Mouse (Mus musculus): Measurements from ENCODE around the gene Gm4498. TPM values are rescaled to one million over a fixed set of nuclear protein-coding genes. Genes with fewer than 3 reads are reported as not detected.

Gene Gm4498
- polyA plus RNA-seq (2014; fragmentation: Illumina TruSeq; extraction: RNeasy Lipid Tissue Mini Kit (QIAGEN cat#74804); ENCODE audit: low read depth, low replicate concordance), result not detected

GRCm38 (mm10) chr7:20233728-20234127 lies at the start of gene Gm4498:
Gm4498 (minus strand) TSS chr7:20233828.

DNA sequence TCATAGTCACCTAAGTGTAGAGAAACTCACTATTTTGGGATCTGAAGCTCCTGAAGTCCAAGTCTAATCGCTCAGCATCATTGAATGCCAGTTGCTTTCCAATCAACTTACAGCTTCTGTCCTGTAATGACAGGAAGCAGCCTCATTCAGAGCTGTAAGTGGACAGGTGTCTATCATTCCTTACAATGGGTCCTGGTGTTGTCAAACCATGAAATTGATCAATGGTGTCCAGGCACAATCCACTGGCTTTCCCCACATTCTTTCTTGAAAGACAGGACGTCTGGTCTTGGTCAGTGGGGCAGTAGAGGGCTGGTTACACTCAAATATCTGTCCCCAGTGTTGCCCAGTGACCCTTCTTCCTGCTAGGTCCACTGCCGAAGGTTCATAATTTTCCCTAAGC lies 29.1 kb upstream of the Gm4498 start, which contains the start of gene Gm5890:
Gene Gm5890 (minus strand): TSS at position 101 of the 400 bp plus-strand sequence.

DNA sequence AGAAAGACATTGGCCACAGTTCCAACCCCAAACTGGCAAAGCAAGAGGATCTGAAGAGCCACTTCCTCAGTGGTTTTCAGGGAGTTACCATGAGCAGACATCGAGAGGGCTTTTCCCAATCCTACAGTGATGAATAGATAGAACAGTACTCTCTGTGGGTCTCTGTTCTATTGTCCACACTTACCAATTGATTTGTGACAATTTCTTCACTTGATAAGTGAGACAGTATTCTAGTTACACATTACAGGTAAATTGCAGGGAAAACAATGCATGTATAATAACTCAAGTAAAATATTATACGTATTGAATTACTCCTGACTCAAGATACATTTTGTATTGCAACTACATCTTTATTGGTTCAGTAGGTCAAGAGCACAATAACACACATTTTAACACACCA lies 28.1 kb downstream of the Gm4498 start, which contains the start of gene Gm6164:
Gene Gm6164 (minus strand): TSS at position 101 of the 400 bp plus-strand sequence.

GRCm38 (mm10) chr7:20193410-20193809 lies 40.2 kb downstream of the Gm4498 start, which contains the start of gene Vmn1r95:
Vmn1r95 (plus strand) TSS chr7:20193710.

Other genes starting within 250 kb of the Gm4498 start
- 233 TPM for gene Nlrp9b, start 242.4 kb downstream of the Gm4498 start, polyA plus RNA-seq (2014; fragmentation: Illumina TruSeq; extraction: RNeasy Lipid Tissue Mini Kit (QIAGEN cat#74804); ENCODE audit: low read depth, low replicate concordance)
- gene Vmn1r91, start 134.1 kb downstream of the Gm4498 start, polyA plus RNA-seq (2014; fragmentation: Illumina TruSeq; extraction: RNeasy Lipid Tissue Mini Kit (QIAGEN cat#74804); ENCODE audit: low read depth, low replicate concordance), result 0.76 TPM
- not detected for gene Gm16442, start 111.2 kb downstream of the Gm4498 start, polyA plus RNA-seq (2014; fragmentation: Illumina TruSeq; extraction: RNeasy Lipid Tissue Mini Kit (QIAGEN cat#74804); ENCODE audit: low read depth, low replicate concordance)
- not detected for gene Vmn1r93, start 94.7 kb downstream of the Gm4498 start, polyA plus RNA-seq (2014; fragmentation: Illumina TruSeq; extraction: RNeasy Lipid Tissue Mini Kit (QIAGEN cat#74804); ENCODE audit: low read depth, low replicate concordance)
- gene Vmn1r94, start 65.5 kb downstream of the Gm4498 start, polyA plus RNA-seq (2014; fragmentation: Illumina TruSeq; extraction: RNeasy Lipid Tissue Mini Kit (QIAGEN cat#74804); ENCODE audit: low read depth, low replicate concordance), result not detected
- not detected for gene Vmn1r95, start 40.1 kb downstream of the Gm4498 start, polyA plus RNA-seq (2014; fragmentation: Illumina TruSeq; extraction: RNeasy Lipid Tissue Mini Kit (QIAGEN cat#74804); ENCODE audit: low read depth, low replicate concordance)
- gene Gm6164, start 28.2 kb downstream of the Gm4498 start, polyA plus RNA-seq (2014; fragmentation: Illumina TruSeq; extraction: RNeasy Lipid Tissue Mini Kit (QIAGEN cat#74804); ENCODE audit: low read depth, low replicate concordance), result not detected
- not detected for gene Gm5890, start 29.0 kb upstream of the Gm4498 start, polyA plus RNA-seq (2014; fragmentation: Illumina TruSeq; extraction: RNeasy Lipid Tissue Mini Kit (QIAGEN cat#74804); ENCODE audit: low read depth, low replicate concordance)
- gene Gm4133, start 100.2 kb upstream of the Gm4498 start, polyA plus RNA-seq (2014; fragmentation: Illumina TruSeq; extraction: RNeasy Lipid Tissue Mini Kit (QIAGEN cat#74804); ENCODE audit: low read depth, low replicate concordance), result not detected
- not detected for gene Gm5728, start 141.6 kb upstream of the Gm4498 start, polyA plus RNA-seq (2014; fragmentation: Illumina TruSeq; extraction: RNeasy Lipid Tissue Mini Kit (QIAGEN cat#74804); ENCODE audit: low read depth, low replicate concordance)
- not detected for gene Vmn1r100, start 184.1 kb upstream of the Gm4498 start, polyA plus RNA-seq (2014; fragmentation: Illumina TruSeq; extraction: RNeasy Lipid Tissue Mini Kit (QIAGEN cat#74804); ENCODE audit: low read depth, low replicate concordance)
- gene Vmn1r101, start 208.8 kb upstream of the Gm4498 start, polyA plus RNA-seq (2014; fragmentation: Illumina TruSeq; extraction: RNeasy Lipid Tissue Mini Kit (QIAGEN cat#74804); ENCODE audit: low read depth, low replicate concordance), result not detected
- not detected for gene Gm10670, start 241.1 kb upstream of the Gm4498 start, polyA plus RNA-seq (2014; fragmentation: Illumina TruSeq; extraction: RNeasy Lipid Tissue Mini Kit (QIAGEN cat#74804); ENCODE audit: low read depth, low replicate concordance)

Data from sigmoid colon, adult 10 weeks (tissue).